Mouse (Mus musculus) spleen, adult 2 months (tissue): ENCODE data around the gene Pdxdc1. TPM values are rescaled to one million over a fixed set of nuclear protein-coding genes. Genes with fewer than 3 reads are reported as not detected.
A peak's percentile ranks its signal among the peaks of the same experiment; 100 is the strongest.

Experiments
- DNase-seq, 2 experiments: peaks; one replicate each; pipeline versions ENCODE4 v3.0.0 to v3.0.0-alpha.2; 2012 to 2021; ENCODE audit warnings: low spot score in 2 of 2, low read depth in 1 of 2
- H3K27ac ChIP-seq: fragments of 200-500 bp; 2 replicates; pipeline ENCODE4 v1.5.1; 2012; ENCODE audit warnings: low read length, inconsistent platforms; ENCODE audit not compliant: insufficient read depth
- H3K27me3 ChIP-seq: fragments of 200-500 bp; 2 replicates; pipeline ENCODE4 v1.6.1; 2012; ENCODE audit warnings: mild to moderate bottlenecking, moderate library complexity, low read length, inconsistent platforms; ENCODE audit not compliant: control insufficient read depth, insufficient read depth
- H3K36me3 ChIP-seq: fragments of 200-500 bp; 2 replicates; pipeline ENCODE4 v1.6.1; 2012; ENCODE audit warnings: mild to moderate bottlenecking, low read length, inconsistent platforms; ENCODE audit not compliant: control insufficient read depth, insufficient read depth
- H3K4me1 ChIP-seq: fragments of 200-500 bp; 2 replicates; pipeline ENCODE4 v1.6.1; 2011; ENCODE audit warnings: inconsistent platforms; ENCODE audit not compliant: control insufficient read depth, insufficient read depth, insufficient read length
- H3K4me3 ChIP-seq: fragments of 200-500 bp; 2 replicates; pipeline ENCODE4 v1.5.1; 2011; ENCODE audit warnings: mild to moderate bottlenecking, inconsistent platforms; ENCODE audit not compliant: insufficient read depth, insufficient read length; ENCODE audit errors: extremely low read depth
- CTCF ChIP-seq: fragments of 200-500 bp; IDR thresholded peaks from 2 replicates; pipeline ENCODE4 v1.5.1; 2011; ENCODE audit warnings: mild to moderate bottlenecking, inconsistent platforms; ENCODE audit not compliant: insufficient read depth, insufficient read length, insufficient replicate concordance; ENCODE audit errors: extremely low read depth
- POLR2A ChIP-seq: fragments of 200-500 bp; IDR thresholded peaks from 2 replicates; pipeline ENCODE4 v1.6.1; 2011; ENCODE audit warnings: low read depth, low read length, inconsistent platforms
- WGBS: fragments of 180-500 bp; shearing (Covaris S2); methylation state at CpG from one replicate; pipeline ENCODE4 v1.1.7; 2018; 5-methylcytosine and 5-hydroxymethylcytosine counted together
- polyA plus RNA-seq: library from polyadenylated mRNA; depleted of rRNA; stranded (reverse); fragments of >200 nt; gene quantifications from 2 replicates; pipeline ENCODE4 v1.2.3, GENCODE M21; 2012

Pdxdc1 gene
- polyA plus RNA-seq, 1 experiment: 34.7 TPM

DNA sequence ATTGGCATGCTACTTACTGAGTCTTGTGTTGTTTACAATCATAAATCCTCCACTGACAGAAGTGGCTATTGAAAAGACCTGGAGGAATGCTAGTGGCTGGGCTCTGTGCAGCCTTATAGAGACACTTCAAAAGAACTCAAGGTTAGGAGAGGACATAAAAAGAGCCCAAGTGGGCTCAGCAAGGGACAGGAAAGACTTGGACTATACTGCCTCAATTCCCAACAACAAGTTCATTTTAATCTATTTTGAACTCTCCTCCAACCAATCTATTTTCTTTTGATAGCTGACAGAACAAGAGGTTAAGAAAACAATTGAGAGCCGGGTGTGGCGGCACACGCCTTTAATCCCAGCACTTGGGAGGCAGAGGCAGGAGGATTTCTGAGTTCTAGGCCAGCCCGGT lies 49.0 kb downstream of the Pdxdc1 start:
- H3K27me3 ChIP-seq: no peaks in the 10 kb centered on the region
- H3K27ac ChIP-seq: no peak overlapping the region
- no peak overlapping the region for H3K4me3 ChIP-seq
- TF ChIP-seq CTCF: no peak
- no peak for TF ChIP-seq POLR2A
- peaks cover 15% of the 10 kb centered on the region for H3K36me3 ChIP-seq
- DNase-seq: no peak
- H3K4me1 ChIP-seq: no peaks in the 10 kb centered on the region; the same call in 1 of the 2 replicates
- WGBS: 92% methylated on average over 4 of the region's 4 CpGs

DNA sequence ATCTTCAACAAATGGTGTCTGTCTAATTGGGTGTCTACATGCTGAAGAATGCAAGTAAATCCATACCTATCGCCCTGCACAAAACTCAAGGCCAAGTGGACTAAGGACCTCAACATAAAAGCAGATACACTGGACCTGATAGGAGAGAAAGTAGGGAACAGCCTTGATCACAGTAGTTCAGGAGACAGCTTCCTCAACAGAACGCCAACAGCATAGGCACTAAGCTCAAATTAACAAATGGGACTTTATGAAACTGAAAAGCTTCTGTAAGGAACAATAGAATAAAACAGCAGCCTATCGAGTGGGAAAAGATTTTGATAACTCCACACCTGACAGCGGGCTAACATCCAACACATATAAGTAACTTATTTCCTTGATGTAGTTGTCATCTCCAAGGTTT lies 51.5 kb downstream of the Pdxdc1 start:
- Histone ChIP-seq H3K4me1 (peaks cover 2% of the 10 kb centered on the region; the same call in 1 of the 2 replicates), H3K27ac (no peak overlapping the region), H3K27me3 (no peaks in the 10 kb centered on the region), H3K4me3 (no peak overlapping the region), H3K36me3 (peaks cover 11% of the 10 kb centered on the region)
- DNase-seq: no peak
- WGBS: 95% methylated on average over 4 of the region's 4 CpGs
- no peak for TF ChIP-seq POLR2A

DNA sequence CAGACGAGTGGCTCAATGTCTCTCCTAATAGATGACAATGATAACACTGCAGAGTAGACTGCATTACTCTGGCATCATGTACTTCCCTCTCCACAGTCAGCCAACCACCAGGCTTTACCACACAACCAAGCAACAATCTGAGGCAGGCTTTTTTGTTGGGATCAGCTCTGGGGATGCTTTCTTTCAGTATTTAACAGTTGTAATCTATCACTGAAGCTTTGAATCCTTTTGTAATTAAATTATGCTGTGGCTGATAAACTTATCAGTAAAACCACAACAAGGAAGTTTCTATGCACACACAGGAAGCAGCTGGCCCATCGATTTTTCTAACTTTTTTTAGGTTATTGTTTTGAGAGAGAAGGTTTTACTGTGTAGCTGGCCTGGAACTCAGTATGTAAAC lies 54.6 kb downstream of the Pdxdc1 start:
- Histone ChIP-seq H3K27me3 (no peaks in the 10 kb centered on the region), H3K4me3 (no peak overlapping the region), H3K36me3 (peaks cover 13% of the 10 kb centered on the region), H3K4me1 (peaks cover 2% of the 10 kb centered on the region; the same call in 1 of the 2 replicates), H3K27ac (peak overlapping the region; percentile 65)
- WGBS: 13% methylated on average over 2 of the region's 2 CpGs
- TF ChIP-seq CTCF: no peak
- no peak for TF ChIP-seq POLR2A
- DNase-seq: no peak

DNA sequence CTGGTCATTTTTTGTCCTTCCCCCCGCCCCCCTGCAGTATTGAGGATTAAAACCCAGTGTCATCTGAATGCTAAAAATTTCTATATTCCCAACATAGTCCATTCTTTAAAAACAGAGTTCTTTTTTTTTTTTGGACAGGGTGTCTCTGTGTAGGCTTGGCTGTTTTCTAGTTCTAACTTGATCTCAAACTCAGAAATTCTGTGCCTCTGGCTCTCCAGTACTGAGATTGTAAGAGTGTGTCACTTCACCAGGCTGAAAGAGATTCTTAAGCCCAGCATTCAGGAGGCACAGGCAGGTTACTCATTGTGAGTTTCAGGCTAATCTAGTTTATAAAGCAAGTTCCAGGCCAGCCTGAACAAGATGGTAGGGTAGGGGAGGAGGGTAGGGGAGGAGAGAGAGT lies 56.3 kb downstream of the Pdxdc1 start:
- Histone ChIP-seq H3K27me3 (no peaks in the 10 kb centered on the region), H3K27ac (no peak overlapping the region), H3K4me3 (no peak overlapping the region), H3K36me3 (peaks cover 18% of the 10 kb centered on the region), H3K4me1 (peaks cover 2% of the 10 kb centered on the region; the same call in 1 of the 2 replicates)
- DNase-seq: no peak
- TF ChIP-seq CTCF (no peak), POLR2A (no peak)
- WGBS: 85% methylated on average over 1 of the region's 1 CpGs

DNA sequence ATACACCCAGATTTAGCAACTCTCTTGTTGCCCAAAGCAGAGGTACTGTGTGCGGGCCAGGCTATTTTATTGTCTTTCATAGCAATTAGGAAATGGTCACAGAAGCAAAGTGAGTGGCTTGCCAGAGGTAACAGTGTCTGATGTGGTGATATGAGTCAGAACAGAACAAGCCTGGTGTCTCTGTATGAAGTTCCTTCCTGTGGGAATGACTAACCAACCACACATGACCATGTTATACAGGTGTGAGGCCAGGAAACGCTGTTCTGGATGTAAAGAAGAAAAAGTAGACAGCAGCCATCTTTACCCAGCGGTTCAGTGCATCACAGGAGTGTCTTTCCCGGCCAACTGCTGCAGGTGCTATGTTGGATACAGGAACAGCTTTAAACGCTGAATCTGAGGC lies 57.9 kb downstream of the Pdxdc1 start:
- Histone ChIP-seq H3K27me3 (no peaks in the 10 kb centered on the region), H3K27ac (no peak overlapping the region), H3K4me3 (no peak overlapping the region), H3K36me3 (peaks cover 22% of the 10 kb centered on the region), H3K4me1 (peaks cover 2% of the 10 kb centered on the region; the same call in 1 of the 2 replicates)
- TF ChIP-seq POLR2A: no peak
- TF ChIP-seq CTCF: no peak
- 89% methylated on average over 5 of the region's 5 CpGs for WGBS
- DNase-seq: no peak

DNA sequence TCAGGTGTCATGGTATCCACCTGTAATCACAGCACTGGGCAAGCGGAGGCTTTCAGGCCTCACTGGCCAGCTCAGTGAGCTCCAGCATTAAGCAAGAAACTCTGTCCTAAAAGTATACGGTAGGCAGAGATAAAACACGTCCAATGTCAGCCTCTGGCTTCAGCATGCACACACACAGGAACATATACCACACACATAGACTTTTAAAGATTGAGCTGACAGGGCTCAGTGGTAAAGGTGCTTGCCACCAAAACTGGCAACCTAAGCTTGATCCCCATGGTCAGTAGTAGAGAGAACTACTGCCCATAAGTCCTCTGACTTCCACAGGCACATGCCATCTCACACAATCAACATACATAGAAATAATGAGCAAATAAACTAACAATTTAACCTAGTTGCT lies 62.0 kb downstream of the Pdxdc1 start:
- Histone ChIP-seq H3K27ac (no peak overlapping the region), H3K4me1 (no peaks in the 10 kb centered on the region), H3K36me3 (peaks cover 46% of the 10 kb centered on the region), H3K27me3 (no peaks in the 10 kb centered on the region), H3K4me3 (no peak overlapping the region)
- WGBS: 97% methylated on average over 3 of the region's 3 CpGs
- no peak for TF ChIP-seq POLR2A
- TF ChIP-seq CTCF: no peak
- DNase-seq: no peak

DNA sequence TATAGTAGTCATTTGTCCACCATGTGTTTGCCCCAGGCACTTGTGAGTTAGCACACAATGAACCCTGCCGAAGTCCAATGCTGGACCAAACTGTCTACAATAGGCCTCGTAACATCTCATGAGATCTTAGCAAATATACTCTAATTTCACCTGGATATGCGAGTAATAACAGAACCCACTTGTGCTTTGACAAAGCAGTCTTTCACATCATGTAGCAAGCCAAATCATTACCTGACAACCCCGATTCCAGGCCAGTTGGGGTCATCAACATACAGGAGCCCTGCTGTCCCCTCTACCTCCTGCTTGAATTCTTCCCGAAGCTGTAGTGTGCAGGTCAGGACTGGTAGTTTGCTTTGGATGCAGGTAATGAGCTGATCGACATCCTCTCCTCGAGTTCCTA lies 62.9 kb downstream of the Pdxdc1 start:
- no peaks in the 10 kb centered on the region for H3K27me3 ChIP-seq

More for the DNA sequence above, 62.9 kb downstream of the Pdxdc1 start:
- no peak overlapping the region for H3K27ac ChIP-seq
- TF ChIP-seq CTCF (no peak), POLR2A (no peak)
- DNase-seq: no peak
- WGBS: 92% methylated on average over 7 of the region's 7 CpGs
- peaks cover 48% of the 10 kb centered on the region for H3K36me3 ChIP-seq
- no peaks in the 10 kb centered on the region for H3K4me1 ChIP-seq
- H3K4me3 ChIP-seq: no peak overlapping the region
